Mouse (Mus musculus): ENCODE measurements around the gene Tmem200a. TPM values are rescaled to one million over a fixed set of nuclear protein-coding genes. Genes with fewer than 3 reads are reported as not detected.

Gene Tmem200a
- polyA plus RNA-seq (2017; shearing (Covaris generic)): not detected

DNA sequence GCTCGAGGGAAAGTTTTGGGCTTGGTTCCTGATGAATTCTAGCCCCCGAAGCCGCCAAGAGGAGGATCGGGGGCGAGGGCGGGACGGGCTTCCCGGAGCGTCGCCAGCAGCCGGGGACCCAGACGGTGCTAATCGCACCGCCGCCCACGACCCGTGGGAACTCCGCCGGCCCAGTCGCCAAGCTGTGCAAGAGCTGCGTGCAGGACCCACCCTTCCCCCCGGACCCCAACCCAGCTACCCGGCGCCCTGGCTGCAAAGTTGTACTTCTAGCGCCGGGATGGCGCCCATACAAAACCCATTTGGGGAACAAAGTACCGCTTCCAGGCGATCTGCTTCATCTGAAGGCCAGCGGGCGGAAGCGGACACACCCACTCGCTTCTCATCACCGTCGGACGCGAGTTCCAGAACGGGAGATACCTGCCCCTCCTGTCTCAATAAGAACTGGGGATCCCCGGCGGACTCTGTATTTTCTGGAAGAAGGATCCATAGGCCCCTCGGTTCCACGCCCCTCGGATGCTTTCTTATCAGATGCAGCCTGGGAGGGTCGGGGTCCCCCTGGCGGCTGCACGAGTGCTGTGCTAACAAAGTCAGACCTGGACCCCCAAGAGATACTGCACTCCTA, at the start of gene Tmem200a:
Gene Tmem200a (minus strand): TSS at position 532 of the 622 bp plus-strand sequence.
- no peak for ATAC-seq

DNA sequence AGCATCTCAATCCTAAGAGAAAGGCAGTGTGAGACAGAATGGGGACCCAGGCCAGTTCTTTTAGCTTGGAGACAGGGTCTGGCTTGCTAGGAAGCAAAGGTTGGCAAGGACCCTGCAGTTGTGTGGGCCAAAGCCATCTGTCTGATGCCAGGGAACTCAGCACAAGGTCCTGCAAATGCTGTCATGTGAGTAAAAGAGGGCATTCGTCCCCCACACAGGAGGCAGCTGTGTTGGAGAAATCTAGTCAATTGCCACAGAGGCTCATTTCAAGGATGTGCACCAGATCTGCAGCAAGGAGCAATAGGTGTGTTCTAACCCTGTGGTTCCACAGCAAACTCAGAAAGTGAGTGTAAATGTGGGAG, 41.0 kb upstream of the Tmem200a start:
- no peak for ATAC-seq

DNA sequence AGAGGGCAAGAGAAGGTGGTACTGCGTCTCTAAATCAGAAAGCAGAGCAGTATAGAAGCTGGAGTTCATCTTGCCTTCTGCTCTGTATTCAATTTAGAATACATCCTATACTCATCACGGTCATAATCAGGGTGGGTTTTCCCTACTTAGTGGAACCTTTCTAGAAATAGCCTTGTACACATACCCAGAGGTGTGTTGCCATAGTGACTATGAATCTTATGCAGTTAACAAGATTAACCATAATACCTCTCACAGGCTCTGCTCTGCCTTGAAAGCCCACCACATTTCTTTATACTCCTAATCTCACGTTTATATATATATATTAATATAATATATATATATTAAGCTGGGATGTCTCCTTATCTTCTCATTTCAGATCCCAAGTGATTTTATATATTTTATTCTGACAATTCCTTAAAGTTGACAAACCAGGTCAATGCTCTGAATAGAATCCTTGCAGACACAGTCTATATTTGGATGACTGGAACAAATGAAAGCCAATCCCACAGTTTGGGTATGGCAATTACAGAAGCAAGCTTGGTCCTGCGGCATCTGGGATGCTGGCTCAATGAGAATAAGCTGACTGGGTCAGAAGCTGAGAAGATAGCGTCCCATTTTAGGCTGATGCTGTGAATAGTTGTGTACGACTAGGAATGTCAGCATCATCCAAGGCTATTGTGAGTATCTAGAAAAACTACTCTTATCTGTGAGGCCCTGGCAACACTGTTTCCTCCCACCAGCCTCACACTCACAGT, 40.4 kb upstream of the Tmem200a start:
- ATAC-seq: no peak

DNA sequence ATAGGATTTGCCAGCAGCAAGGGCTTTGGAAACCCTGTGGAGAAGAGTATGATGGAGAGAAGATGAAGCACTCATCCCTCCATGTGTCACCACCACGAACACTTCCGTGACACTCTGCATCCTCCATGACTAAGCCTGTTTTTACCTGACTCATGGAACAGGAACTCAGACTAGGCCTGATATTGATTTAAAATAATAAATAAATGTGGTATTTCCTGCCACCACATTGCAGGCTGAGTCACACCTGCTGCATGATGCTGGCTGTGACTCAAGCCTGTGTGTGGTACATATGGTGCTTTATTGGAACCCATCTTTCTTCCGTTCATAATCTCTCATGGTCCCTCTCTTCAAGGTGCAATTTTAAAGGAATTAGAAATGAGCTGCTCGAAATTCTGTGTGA, 35.6 kb upstream of the Tmem200a start:
- ATAC-seq: no peak

DNA sequence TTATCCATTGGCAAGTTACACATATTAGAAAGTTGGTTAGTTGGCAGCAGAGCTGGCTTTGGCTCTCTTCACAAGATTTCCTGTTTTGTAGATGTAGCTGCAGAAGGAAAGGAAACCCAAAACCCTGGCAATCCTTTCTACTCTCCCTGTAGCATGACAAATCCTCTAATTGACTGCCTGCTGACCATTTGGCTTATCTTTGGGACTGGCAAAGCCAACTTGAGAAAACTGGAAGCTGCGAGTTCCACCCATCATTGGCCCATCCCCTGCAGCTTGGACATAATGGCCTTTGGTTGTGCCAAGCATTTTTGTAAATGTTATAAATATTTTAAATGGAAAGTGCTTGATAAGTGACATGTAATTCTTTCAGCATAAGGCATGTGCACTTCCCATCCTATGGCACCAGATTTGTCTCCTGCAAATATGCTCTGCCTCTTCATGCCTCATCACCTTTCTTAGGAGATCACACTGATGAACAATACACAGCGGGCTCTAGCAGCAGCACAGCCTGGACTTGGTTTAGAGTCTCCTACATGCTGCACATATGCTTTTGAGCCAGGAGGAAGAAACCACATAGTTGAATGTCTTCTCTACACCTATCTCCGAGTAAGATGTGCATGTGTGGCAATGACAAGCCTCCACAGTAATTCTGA, 24.6 kb upstream of the Tmem200a start:
- ATAC-seq: no peak

DNA sequence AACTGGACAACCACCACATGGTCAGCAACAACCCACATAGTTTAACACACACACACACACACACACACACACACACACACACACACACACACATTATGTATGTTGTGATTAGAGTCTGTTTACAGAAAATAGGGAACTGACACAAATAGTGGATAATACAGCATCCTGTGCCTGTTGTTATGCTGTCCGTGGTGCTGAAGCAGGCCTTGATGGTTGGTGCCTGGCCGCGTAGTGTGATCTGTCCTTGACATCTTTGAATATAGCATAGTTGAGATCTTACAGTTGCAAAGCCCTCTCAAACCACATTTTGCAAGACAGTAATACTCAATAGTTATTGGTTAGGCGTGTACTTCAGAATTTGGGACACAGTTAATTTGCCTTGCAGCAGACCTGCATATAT, 3.2 kb upstream of the Tmem200a start:
- no peak for ATAC-seq

DNA sequence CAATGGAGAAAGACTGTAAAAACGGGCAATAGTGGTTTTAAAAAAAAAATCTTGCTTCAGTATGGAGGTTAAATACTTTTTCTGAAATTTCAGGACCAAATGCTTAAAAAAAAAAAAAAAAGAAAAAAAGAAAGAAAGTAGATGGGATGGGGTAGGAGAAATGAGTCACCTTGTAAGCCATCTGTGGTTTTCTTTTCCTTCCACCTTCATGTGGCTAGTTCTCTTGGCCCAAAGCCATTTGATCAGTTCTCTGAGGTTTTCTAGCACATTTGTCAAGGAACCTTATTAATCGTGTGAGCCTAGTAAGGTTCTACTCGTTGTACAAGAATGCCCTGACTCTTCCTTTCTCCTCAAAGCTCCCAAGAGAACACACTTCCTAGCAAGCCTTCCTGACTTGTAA, 826 bp upstream of the Tmem200a start:
- ATAC-seq: no peak

DNA sequence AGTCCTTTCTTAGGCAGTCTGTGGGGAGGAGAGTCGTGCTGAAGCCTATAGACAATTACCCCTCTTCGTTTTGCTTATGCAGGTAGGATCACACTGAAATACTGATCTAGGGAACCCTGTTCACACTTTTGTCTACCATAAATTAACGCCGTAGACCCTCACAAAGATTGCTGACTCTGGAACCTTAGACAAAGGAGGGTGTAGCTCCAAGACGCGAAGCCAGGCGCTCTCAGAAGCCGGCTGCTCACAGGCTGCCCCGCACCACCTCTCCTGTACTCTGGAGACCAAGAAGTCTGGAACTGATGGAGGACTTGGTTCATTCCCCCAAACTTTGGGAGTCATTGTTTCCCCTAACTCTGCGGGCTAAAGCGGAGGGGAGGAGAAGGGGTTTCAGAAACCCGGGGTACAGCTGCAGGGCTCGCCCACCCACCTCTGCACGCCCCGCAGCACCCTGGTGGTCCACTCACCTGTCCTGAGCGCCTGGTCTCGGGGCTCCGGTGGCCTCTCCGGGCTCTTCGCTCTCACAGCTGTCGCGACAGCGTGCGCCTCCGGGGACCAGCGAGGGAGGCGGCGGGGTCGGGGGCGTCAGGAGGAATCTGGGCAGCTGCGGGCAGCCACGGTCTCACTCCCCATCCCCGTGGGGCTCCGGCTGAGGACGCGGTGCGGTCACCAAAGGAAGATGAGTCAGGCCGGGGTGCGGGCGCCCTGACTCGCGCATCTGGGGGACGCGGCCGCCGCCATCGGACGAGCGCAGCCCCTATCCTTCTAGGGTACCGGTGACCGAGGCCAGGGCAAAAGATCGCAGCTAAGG, 976 bp downstream of the Tmem200a start, which contains the start of gene Gm9767:
Gene Gm9767 (plus strand): TSS at position 585 of the 811 bp plus-strand sequence.
- no peak for ATAC-seq

DNA sequence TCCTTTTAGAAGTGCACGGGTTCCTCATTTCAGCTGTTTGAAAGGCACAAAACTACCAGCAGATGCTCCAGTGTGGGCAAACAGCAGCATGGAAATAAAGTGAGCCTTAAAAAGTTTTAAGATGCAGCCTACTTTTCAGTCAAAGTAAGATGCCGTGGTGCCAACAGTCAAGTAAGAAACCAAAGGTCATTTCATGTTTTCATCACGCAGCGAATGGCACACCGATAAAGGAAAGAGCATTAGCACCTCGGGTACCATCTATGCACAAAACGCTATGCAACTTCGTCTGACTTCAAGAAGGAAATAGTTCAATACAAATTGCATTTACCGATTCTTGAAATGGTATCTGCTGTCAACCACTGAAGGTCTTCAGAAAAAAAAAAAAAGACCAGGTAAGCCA, 1.9 kb downstream of the Tmem200a start:
- no peak for ATAC-seq

DNA sequence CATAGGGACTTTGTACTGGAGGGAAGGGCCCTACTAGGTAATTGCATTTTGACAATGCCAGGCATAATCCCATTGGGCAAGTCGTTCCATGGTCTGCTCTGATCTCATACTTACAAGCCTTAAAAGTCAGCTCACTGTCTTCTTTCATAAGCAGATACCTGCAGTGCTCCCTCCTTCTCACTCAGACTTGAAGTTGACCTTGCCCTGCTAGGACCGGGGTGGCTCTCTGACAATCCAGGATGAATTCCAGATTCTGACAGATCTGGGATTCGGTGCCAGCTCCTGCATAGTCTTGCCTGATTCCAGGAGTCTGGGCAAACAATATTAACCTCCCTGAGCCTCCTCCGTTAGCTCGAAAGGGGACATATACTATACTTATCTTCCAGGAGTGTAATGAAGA, 6.9 kb downstream of the Tmem200a start:
- ATAC-seq: no peak

DNA sequence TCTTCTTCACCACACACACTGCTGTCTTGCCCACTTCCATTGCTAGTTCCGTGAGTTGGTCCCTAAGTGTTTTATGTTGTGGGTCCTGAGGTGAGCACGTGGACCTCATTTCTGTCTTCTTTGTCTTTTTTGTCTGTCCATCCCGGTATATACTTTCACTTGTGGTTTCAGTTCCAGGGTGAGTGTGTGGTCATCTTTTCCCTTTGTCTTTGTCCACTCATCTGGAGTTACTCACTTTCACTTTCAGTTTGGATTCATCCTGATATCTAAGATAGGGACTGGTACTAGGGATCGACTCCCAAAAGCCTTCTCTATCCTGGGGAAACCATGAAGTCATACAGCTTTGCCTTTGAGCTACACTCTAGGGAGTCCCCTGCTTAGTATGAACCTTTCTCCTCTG, 15.8 kb downstream of the Tmem200a start:
- ATAC-seq: no peak

DNA sequence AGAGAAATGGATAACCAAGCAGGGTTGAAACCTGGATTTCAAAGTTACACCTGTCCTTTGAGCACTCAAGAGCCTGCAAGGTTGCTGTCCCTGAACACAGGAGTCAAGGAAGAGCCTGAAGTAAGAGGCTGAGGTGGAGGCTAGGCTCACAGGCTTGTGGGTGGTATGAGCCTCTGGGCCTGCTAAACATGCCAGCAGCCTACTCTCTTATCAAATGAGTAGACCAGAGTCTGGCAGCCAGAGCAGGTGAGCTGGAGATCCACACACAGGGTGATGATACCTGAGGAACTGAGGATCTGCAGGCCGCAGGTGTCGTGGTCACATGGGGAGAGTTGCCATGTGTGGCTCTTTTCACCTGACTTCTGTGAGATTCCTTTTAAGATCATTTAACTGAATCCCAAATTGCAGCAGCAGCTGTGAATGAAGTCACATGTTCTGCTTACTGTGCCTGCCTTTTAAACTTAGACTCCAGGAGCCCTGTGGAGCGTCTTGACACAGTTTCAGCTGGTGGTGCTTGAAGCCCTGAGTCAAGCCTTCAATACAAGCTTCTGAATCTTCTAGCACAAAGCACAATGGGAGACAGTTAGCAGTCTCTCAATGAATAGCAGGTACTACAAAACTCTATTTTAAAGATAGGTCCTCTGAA, 19.1 kb downstream of the Tmem200a start:
- ATAC-seq: no peak

DNA sequence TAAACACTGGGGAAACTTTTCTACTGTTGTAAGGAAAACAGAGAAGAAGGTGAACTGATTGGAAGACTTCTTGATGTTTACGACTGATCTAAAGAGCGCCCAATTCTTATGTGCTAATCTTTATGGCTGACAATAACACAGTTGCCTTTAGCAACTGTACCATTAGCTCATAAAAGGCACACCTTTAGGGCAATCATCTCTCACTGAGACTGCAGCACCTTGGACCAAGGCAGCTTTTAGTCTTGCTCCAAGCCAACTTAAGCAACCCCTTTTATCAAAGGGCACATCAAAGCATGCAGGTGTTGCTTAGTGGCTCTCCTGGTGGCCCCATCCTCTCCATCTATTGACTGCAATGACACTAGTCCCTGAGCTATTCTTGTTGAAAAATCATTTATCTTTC, 27.7 kb downstream of the Tmem200a start:
- ATAC-seq: no peak

DNA sequence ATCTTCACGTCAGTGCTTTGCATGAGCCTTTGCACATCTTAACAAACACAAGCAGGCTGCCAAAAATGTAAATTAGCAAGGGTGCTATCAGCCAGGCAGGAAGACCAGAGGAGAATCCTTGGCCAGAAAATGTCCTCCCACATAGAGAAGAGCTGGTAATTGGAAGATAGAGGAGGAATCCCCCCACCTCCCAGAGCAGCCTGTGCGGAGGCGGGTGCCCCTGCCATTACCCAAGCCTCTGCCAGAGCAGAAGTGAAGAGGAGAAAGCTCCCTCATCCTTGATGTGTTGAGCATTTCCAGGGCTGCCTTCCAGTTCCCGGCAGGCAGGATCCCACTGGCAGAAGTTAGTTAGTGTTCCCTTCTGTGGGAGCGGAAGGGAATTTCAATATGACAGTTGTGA, 43.9 kb downstream of the Tmem200a start:
- no peak for ATAC-seq

DNA sequence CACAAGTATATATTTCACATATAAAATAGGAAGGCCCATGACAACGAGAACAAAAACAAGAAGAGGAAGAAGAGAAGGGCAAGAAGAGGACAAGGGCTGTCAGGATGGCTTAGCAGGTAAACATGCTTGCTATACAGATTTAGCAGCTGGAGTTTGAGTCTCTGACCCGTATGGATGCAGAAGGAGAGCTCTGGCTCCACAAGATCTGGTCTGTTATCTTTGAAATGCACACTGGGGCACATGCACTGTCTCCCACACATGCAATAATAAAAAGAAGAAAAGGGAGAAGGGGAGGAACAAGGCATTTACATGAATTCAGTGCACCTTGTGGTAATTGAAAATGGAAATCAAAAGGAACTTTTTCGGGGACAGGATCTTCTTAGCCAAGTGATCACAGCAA, 60.1 kb downstream of the Tmem200a start:
- ATAC-seq: no peak

DNA sequence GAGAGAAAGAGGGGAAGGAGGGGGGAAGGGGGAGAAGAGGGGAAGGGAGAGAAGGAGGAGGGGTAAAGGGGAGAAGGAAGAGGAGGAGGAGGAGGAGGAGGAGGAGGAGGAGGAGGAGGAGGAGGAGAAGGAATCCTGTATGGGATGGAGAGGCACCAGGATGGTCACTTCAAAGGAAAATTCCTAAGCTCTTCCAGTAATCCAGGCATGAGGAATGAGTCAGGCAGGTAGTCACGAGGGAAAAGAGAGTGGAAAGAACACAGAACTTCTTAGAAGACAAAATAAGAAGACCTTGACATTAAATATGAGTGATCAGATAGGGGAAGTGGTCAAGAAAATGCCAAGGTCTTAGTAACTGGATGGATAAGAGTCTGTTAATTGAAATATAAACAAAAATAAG, 64.6 kb downstream of the Tmem200a start:
- no peak for ATAC-seq

DNA sequence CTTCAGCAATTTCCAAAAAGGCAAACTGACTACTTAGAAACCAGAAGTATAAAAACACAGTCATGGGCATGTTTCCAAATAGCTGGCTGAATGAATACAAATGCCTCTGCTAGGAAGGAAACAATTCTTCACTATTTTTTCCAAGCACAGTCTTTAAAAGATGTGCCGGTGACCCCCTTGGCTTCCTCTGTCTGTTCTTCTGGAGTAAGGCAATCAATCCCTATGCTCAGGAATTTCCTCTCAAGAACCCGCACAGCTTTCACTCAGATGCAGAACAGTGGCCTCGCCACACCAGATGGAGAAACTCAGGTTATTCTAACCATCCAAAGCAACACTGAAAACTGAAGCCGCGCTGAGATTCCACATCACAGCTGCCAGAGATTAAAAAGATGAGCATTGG, 69.9 kb downstream of the Tmem200a start:
- no peak for ATAC-seq

DNA sequence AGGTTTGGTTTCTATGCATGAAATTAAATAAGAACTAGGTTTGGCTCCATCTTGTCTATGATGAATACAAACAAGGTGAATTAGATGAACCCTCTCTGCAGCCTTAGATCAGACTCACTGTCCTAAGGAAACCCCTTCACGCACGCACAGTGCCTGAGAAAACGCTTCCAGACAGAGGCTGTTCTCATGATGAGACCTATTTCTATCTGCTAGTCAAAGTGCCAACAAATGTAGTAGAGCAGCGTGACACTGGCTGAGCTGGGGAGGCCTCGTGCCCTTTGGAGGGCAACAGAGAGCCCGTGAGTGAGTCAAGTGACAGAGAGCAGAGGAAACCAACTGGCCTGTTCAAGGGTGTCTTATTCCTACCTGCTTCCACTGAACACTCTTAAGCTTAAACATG, 73.4 kb downstream of the Tmem200a start:
- ATAC-seq: no peak

DNA sequence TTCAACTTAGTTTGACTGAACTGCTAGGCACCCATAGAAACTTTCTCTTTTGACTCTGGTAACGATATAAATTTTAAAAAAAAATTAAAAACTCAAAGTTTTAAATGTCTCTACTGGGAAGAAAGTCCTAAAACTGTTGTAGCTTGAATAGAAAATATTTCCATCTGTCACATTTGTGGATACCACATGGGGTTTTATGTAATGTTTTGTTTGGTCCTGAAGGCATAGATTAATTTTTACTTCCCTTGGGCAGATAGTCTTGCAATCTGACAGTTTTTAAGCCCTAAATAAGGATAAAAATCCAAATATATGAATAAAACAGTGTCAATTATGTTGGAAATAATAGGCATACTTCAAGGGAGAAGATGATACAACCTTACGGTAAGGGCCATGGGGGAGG, 78.0 kb downstream of the Tmem200a start:
- no peak for ATAC-seq

DNA sequence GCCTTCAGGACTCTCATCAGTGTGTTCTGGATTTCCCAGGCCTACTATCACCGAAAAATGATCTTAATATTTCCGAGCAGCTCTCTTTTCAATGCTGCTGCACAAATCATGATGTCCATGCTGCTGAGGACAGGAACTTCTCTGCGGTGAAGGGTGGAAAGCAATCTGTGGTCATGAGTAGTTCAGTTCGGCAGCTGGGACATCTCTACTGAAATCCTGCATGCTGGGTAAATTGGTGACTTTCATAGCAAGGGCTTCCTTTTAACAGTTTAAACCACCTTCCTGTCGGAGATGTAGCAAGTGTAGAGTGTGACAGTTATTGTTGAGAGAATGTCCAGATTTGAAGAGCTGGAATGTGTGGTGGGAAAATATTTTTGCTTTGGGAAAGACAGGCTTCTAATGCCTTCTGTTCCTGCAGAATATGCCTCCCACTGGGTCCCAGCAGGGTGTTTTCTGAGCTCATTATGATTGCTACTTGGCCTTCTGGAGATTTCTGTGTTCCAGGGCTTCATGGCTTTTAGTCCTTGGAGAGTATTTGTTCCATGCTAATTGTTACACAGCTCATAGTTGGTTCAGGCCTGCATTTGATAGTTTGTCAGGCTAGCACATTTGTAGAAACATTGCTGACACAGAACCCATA, 79.4 kb downstream of the Tmem200a start:
- ATAC-seq: no peak

DNA sequence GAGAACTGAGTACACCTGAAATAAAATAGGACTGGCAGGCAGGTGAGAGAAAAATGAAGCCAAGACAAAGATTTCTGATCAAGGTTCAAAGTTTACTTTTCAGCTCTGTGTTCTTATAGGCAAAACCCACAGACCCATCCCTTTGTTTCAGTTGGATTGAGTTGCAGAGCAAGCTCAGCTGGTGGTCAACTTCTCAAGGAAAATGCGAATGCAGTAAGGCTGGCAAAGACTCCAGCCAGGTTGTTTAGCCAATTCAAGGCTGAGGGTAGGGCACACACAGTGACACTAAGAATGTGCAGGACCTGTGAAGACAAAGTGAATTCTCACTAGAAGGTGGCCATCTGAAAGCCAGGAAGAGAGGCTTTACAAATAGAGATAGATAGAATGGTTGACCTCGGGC, 94.8 kb downstream of the Tmem200a start:
- no peak for ATAC-seq

DNA sequence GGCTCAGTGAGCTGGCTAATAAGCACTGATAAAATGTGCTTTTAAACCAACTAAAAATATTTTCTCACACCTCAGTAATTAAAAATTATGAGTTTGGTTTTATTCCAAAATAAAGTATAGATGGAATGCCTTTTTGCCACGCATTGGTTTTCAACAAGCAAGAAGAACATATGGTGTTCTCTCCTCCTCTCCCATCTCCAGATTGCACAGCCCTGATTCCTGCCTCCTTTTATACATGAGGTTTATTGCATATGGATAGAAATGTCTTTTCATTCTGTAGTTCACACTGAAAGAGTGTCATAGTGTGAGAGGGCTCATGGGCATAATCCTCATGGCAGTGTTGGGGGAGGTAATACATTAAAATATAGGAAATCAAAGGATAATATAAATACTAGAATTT, 96.2 kb downstream of the Tmem200a start:
- ATAC-seq: no peak

All from activated CD4-positive, CD25-positive, alpha-beta regulatory T cell, adult 4 months (primary cell).